Mouse (Mus musculus) bone marrow macrophage, adult 2 months (primary cell): ENCODE results near the gene Eno2. TPM values are rescaled to one million over a fixed set of nuclear protein-coding genes. Genes with fewer than 3 reads are reported as not detected.

Experiments
- H3K27ac ChIP-seq: 2 replicates; pipeline ENCODE4 v1.5.1; 2012; ENCODE audit warnings: low read depth, low read length; ENCODE audit not compliant: insufficient read depth
- H3K4me1 ChIP-seq: 2 replicates; pipeline ENCODE4 v1.6.1; 2012; ENCODE audit warnings: low read length; ENCODE audit not compliant: control insufficient read depth, insufficient read depth
- H3K4me3 ChIP-seq: 2 replicates; pipeline ENCODE4 v1.5.1; 2012; ENCODE audit warnings: mild to moderate bottlenecking, low read length, moderate library complexity; ENCODE audit not compliant: insufficient read depth
- CTCF ChIP-seq: IDR thresholded peaks from 2 replicates; pipeline ENCODE4 v1.5.1; 2012; ENCODE audit warnings: low read depth, mild to moderate bottlenecking, low read length, moderate library complexity
- POLR2A ChIP-seq: IDR thresholded peaks from 2 replicates; pipeline ENCODE4 v1.6.1; 2012; ENCODE audit warnings: mild to moderate bottlenecking, low read depth, low read length, borderline replicate concordance
- polyA plus RNA-seq: library from polyadenylated mRNA; stranded (reverse); fragments of >200 nt; gene quantifications from 2 replicates; pipeline ENCODE4 v1.2.4, GENCODE M21; 2012; ENCODE audit not compliant: missing spikeins, insufficient read depth, insufficient read length

Gene Eno2
- polyA plus RNA-seq, 1 experiment: 1.4 TPM

DNA sequence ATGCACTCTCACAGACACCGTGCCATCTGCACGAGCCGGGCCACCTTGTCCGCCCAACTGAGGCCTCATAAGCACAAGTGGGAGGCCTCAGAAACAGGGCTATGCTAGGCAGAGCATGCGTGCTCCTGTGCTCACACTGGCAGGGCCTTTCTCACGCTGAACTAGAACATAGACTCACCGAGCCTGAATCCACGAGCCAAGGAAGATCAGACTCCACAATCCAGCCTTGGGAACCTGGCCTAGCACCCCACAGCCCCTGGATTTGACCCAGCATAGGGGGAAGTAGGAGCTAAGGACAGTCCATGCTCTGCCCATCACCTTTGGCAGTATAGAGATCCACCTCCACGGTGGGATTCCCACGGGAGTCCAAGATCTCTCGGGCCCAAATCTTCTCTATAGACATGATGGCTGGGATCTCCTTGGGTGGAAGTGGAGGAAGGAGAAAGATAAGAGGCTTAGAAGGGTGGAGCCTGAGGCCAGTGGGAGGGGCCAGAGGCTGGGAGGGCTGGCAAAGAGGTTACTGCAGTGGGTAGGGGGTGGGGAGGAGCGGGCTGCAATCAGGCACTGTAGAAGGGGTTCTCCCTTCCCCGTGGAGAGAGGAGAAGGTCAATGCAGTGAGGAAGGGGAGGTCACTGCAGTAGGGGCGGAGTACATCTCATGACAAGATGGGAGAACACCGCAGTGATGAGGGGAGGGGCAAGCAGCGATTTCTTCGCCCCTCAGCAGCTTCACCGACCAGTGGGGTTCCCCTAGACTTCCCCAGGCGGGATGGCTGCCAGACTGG, 1.4 kb downstream of the Eno2 start:
- Histone ChIP-seq H3K4me3 (peak overlapping the region; percentile 94; the same call in 1 of the 2 replicates), H3K27ac (no peak overlapping the region)
- TF ChIP-seq POLR2A (no peak), CTCF (no peak)

DNA sequence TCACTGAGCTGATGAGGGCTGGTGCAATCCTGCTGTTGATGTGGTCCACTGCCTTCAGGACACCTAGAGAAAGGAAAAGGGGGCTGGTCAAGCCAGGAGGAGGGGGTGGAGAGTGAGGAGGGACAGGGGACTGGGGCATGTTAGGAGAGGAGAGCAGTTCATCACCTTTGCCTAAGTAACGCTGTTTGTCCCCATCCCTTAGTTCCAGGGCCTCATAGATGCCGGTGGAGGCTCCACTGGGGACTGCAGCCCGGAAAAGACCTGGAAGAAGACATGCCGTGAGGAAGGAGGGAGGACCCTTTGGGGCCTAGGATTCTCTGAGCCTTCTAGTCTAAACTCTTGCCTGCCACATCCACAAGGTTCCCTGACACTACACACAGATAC, 1.9 kb downstream of the Eno2 start:
- Histone ChIP-seq H3K27ac (no peak overlapping the region), H3K4me3 (no peak overlapping the region)

More for the DNA sequence above, 1.4 kb downstream of the Eno2 start:
- peaks cover 6% of the 10 kb centered on the region for H3K4me1 ChIP-seq

GRCm38 (mm10) chr6:124765951-124766350, 3.5 kb downstream of the Eno2 start:
- TF ChIP-seq POLR2A (no peak), CTCF (no peak)
- Histone ChIP-seq H3K4me3 (no peak overlapping the region), H3K4me1 (peaks cover 6% of the 10 kb centered on the region), H3K27ac (no peak overlapping the region)

More for the DNA sequence above, 1.9 kb downstream of the Eno2 start:
- TF ChIP-seq POLR2A: no peak
- TF ChIP-seq CTCF: no peak
- H3K4me1 ChIP-seq: peaks cover 6% of the 10 kb centered on the region

DNA sequence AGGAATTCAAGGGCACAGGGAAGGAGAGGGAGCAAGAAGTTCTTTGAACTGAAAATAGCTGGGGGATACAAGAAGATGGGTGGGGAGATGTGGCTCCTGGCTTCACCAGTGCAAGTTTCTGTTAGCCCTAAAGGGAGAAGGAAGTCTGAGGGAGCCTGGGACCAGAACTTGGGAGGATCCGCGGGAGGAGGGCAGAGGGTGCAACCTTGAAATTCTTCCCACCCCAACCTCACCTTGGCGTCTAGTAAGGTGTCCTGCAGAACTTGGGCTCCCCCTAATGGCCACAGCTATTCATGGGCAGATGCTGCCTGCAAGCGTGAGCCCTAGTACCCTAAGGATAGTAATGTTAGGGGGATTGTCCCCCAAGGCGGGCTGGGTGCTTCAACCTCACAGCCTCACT, 10.2 kb downstream of the Eno2 start:
- peaks cover 27% of the 10 kb centered on the region for H3K4me1 ChIP-seq
- H3K27ac ChIP-seq: no peak overlapping the region
- TF ChIP-seq CTCF (peak; percentile 84), POLR2A (no peak)
- no peak overlapping the region for H3K4me3 ChIP-seq

GRCm38 (mm10) chr6:124758849-124759232, 10.6 kb downstream of the Eno2 start:
- TF ChIP-seq POLR2A: no peak
- TF ChIP-seq CTCF: no peak
- no peak overlapping the region for H3K4me3 ChIP-seq
- peaks cover 27% of the 10 kb centered on the region for H3K4me1 ChIP-seq
- H3K27ac ChIP-seq: no peak overlapping the region

GRCm38 (mm10) chr6:124757909-124758848, 11.3 kb downstream of the Eno2 start:
- Histone ChIP-seq H3K27ac (no peak overlapping the region), H3K4me1 (peaks cover 27% of the 10 kb centered on the region), H3K4me3 (no peak overlapping the region)
- TF ChIP-seq CTCF (no peak), POLR2A (no peak)

DNA sequence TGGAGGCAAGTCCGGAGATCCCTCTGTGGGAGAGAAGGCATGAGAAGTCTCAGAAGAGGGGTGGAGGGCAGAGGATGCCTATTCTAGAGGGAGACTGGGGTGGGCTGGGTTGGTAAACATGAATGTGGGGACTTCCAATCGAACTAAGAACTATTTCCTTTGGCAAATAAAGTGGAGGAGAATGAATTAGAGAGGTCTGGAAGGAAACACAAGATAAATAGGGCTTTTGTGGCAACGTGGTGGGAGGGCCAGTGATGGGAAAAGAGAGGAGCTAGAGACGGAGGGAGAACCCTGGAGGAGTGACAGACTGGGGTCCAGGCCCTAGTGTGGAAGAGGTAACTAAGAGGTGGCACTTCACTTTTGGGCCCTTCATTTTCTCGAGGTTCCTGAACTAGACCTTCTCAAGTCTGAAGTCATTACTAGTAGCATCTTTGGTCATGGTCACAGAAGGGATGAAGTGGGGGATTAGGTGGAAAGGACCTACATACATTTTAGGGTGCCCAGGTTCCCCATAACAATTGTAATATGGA, 12.1 kb downstream of the Eno2 start:
- H3K27ac ChIP-seq: no peak overlapping the region
- H3K4me3 ChIP-seq: peak overlapping the region; percentile 75
- peaks cover 27% of the 10 kb centered on the region for H3K4me1 ChIP-seq
- TF ChIP-seq CTCF (no peak), POLR2A (no peak)

DNA sequence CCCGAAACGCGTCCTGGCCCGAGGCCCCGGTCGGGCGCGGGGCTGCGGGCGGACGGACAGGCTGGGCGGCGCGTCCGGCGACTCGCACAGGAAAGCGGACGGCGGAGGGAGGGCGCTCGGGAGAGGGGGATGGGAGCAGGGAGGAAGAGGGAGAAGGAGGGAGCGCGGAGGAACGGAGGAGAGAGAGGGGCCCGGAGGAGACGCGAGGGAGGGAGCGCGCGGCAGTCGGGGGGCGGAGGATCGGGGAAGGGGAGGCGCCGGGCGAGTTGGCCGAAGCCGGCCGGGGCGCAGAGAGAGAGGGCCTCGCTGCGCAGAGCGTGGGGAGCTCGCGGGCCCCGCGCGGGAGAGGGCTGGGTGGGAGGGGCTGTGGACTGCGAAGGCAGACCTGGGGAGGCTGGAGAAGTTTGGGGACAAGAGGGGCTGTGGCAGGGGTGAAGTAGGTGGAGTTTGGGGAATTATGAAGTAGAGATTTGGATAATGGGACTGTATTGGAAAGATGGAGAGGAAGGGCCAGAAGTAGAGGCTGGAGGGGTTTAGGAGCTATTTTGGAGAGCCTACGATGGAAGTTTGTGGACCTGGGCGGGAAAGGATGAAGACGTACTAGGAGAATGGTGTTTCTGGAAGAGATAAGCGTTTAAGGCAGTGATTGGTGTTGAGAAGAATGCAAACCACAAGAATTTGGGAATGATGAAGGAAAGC, 12.7 kb downstream of the Eno2 start:
- Histone ChIP-seq H3K4me1 (peaks cover 27% of the 10 kb centered on the region), H3K27ac (no peak overlapping the region), H3K4me3 (peak overlapping the region; percentile 75)
- TF ChIP-seq CTCF: no peak
- no peak for TF ChIP-seq POLR2A

GRCm38 (mm10) chr6:124755831-124756595, 13.5 kb downstream of the Eno2 start, which contains the start of the genes Gm45234 and Atn1:
Gene Gm45234 (minus strand): TSS chr6:124756021.
Gene Atn1 (minus strand): TSS chr6:124756524.
- Histone ChIP-seq H3K4me1 (peaks cover 27% of the 10 kb centered on the region), H3K27ac (no peak within 1 kb of the TSS), H3K4me3 (peak within 1 kb of the TSS; percentile 75)
- TF ChIP-seq POLR2A (no peak), CTCF (no peak)
